Mouse (Mus musculus) frontal cortex, postnatal 10 days (tissue): ENCODE measurements around the gene Gm7879.
"Not testable (repeated sequence)": the region's sequence is repeated elsewhere in the genome, so short reads cannot be mapped to it uniquely, and the experiment has no call there.

Source experiments
- DNase-seq, 2 experiments: peaks; one replicate each; pipeline ENCODE4 v3.0.0; 2022; ENCODE audit warnings: low spot score in 2 of 2, mixed read lengths in 1 of 2

Gm7879 gene

GRCm38 (mm10) chr5:43912844-43913243, at the start of gene Gm7879:
Gene Gm7879, plus strand, starts transcription at chr5:43913144.
- DNase-seq, result not testable (repeated sequence)

GRCm38 (mm10) chr5:43863642-43864041, 49.3 kb upstream of the Gm7879 start:
- DNase-seq, result no peak

- no peak for DNase-seq
Measured at GRCm38 (mm10) chr5:43865316-43865715, 47.6 kb upstream of the Gm7879 start.

GRCm38 (mm10) chr5:43868253-43868652, 44.7 kb upstream of the Gm7879 start, which contains the start of gene Cd38:
Gene Cd38, plus strand, starts transcription at chr5:43868553.
- no peak for DNase-seq

GRCm38 (mm10) chr5:43868711-43869600, 44.0 kb upstream of the Gm7879 start:
- DNase-seq, result peak in 1 of 2 experiments; percentile 21

GRCm38 (mm10) chr5:43871845-43872244, 41.1 kb upstream of the Gm7879 start:
- DNase-seq, result no peak

- DNase-seq, result no peak
Measured at GRCm38 (mm10) chr5:43872652-43873051, 40.3 kb upstream of the Gm7879 start.

- no peak for DNase-seq
Measured at GRCm38 (mm10) chr5:43882034-43882433, 30.9 kb upstream of the Gm7879 start.

- no peak for DNase-seq
Measured at GRCm38 (mm10) chr5:43885060-43885820, 27.7 kb upstream of the Gm7879 start.

GRCm38 (mm10) chr5:43892386-43892785, 20.6 kb upstream of the Gm7879 start:
- peak in 1 of 2 experiments; percentile 16 for DNase-seq

GRCm38 (mm10) chr5:43894113-43894512, 18.8 kb upstream of the Gm7879 start:
- peak in 1 of 2 experiments; percentile 10 for DNase-seq

- DNase-seq, result no peak
Measured at GRCm38 (mm10) chr5:43895931-43896330, 17.0 kb upstream of the Gm7879 start.

- DNase-seq, result no peak
Measured at GRCm38 (mm10) chr5:43904685-43905084, 8.3 kb upstream of the Gm7879 start.

GRCm38 (mm10) chr5:43909213-43909612, 3.7 kb upstream of the Gm7879 start:
- DNase-seq, result no peak

- no peak for DNase-seq
Measured at GRCm38 (mm10) chr5:43910006-43910405, 2.9 kb upstream of the Gm7879 start.

- DNase-seq, result no peak
Measured at GRCm38 (mm10) chr5:43915261-43915886, 2.4 kb downstream of the Gm7879 start.

GRCm38 (mm10) chr5:43921877-43922276, 8.9 kb downstream of the Gm7879 start:
- DNase-seq, result no peak

- DNase-seq, result peak in 1 of 2 experiments; percentile 18
Measured at GRCm38 (mm10) chr5:43923933-43924332, 11.0 kb downstream of the Gm7879 start.

- no peak for DNase-seq
Measured at GRCm38 (mm10) chr5:43927729-43928128, 14.8 kb downstream of the Gm7879 start.

- no peak for DNase-seq
Measured at GRCm38 (mm10) chr5:43933269-43933668, 20.3 kb downstream of the Gm7879 start.

GRCm38 (mm10) chr5:43947330-43947977, 34.5 kb downstream of the Gm7879 start:
- DNase-seq, result no peak
